Mouse (Mus musculus) small intestine, adult 2 months (tissue): ENCODE results near the gene Cox10.

Experiments used
- CTCF ChIP-seq: fragments of 200-500 bp; IDR thresholded peaks from 2 replicates; pipeline ENCODE4 v1.5.1; 2012; ENCODE audit warnings: low read depth, mild to moderate bottlenecking, control low read depth, inconsistent platforms, low read length, moderate library complexity, mixed read lengths; ENCODE audit not compliant: insufficient replicate concordance, insufficient read length; ENCODE audit errors: extremely low read depth
- POLR2A ChIP-seq: fragments of 200-500 bp; IDR thresholded peaks from 2 replicates; pipeline ENCODE4 v1.6.1; 2012; ENCODE audit warnings: low read depth, mild to moderate bottlenecking, control low read depth, inconsistent platforms, low read length, moderate library complexity

DNA sequence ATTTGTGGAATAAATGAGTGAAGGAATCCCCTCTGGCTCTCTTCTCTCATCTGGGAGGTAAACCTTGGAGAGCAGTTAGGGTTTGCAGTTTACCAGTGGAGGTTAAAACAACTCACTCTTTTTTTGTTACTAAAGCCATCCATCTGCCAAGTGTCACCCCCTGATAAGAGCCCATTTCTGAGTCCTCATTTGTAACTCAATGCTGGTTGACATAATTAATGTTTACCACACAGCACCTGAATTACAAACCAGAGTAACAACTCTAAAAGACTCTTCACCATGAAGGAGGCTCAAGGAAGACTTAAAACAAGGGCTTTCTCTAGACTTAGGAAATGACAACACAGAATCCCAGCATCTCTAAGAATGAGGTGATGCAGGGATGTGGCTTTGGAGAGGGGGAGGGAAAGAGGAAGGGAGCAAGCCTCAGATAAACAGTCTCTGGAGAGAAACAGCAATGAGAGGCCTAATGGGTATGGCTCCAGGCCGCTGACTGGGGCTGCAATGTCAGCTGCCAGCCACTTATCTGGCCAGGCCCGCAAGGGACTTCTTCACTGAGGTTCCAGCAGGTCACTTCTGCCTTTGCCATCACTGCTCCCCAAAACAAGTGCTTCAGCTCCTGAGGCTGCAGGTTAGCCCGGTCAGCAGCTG lies 110.8 kb downstream of the Cox10 start:
- TF ChIP-seq POLR2A (no peak), CTCF (no peak)
